ENCODE assay signal across 22 mouse cellular contexts in genomic region chr13:57145782-57146181, GRCm38 (mm10).
DNase-seq lines count a peak whose midpoint lies in the region; ATAC-seq lines count a peak whose summit lies in the region.
"Had no signal": no experiment of that assay in that cellular context is flagged by ENCODE, and none has a peak within 500 bp of the region (broad histone marks: within the 10 kb centered on the region; RNA-seq: fewer than 3 reads in every experiment).

No protein-coding gene starts in this region.

- H3K9me3 ChIP-seq in forebrain, embryonic 16.5 days (ENCODE audit: control insufficient read depth, low read length): no peaks in the 10 kb centered on the region
- no peaks in the 10 kb centered on the region for H3K9me3 ChIP-seq in limb, embryonic 11.5 days (ENCODE audit: control insufficient read depth, low read length)
- H3K9me3 ChIP-seq in neural tube, embryonic 14.5 days (ENCODE audit: control insufficient read depth, low read length): no peaks in the 10 kb centered on the region
- no peaks in the 10 kb centered on the region for H3K9me3 ChIP-seq in kidney, embryonic 16.5 days (ENCODE audit: low read length)
- H3K9me3 ChIP-seq: liver, embryonic 12.5 days; lung, embryonic 15.5 days; stomach, embryonic 15.5 days had no signal

- DNase-seq in heart, adult 11 months: peak; percentile 15
- DNase-seq in heart, postnatal 14 days: no peak
- DNase-seq in limb, embryonic 11.5 days (ENCODE audit: low spot score): peak; percentile 41
- DNase-seq in adrenal gland, adult 8-10 months: no peak
- DNase-seq in left cerebral cortex, adult 9 months (ENCODE audit: low spot score in 2 of 2): no peak
- DNase-seq: cerebellum, adult 11 months; cerebellum, postnatal 36 days; gastrocnemius, postnatal 25 days; heart, postnatal 36 days; kidney, postnatal 14 days; layer of hippocampus, adult 9-11 months; thymus, postnatal 14 days had no signal

- no peak overlapping the region for H3K9ac ChIP-seq in forebrain, embryonic 16.5 days (replicated peaks; ENCODE audit: low read depth, low read length)
- no peak overlapping the region for H3K9ac ChIP-seq in limb, embryonic 11.5 days (ENCODE audit: low read length)
- H3K9ac ChIP-seq in neural tube, embryonic 14.5 days (replicated peaks; ENCODE audit: low read depth, low read length): no peak overlapping the region
- H3K9ac ChIP-seq in kidney, embryonic 16.5 days (replicated peaks; ENCODE audit: low read length): no peak overlapping the region
- H3K9ac ChIP-seq: liver, embryonic 12.5 days; lung, embryonic 15.5 days; stomach, embryonic 15.5 days had no signal

- H3K36me3 ChIP-seq in forebrain, embryonic 16.5 days (ENCODE audit: control insufficient read depth, insufficient read depth): no peaks in the 10 kb centered on the region
- H3K36me3 ChIP-seq in limb, embryonic 11.5 days (ENCODE audit: control insufficient read depth, insufficient read depth, low read length): no peaks in the 10 kb centered on the region
- no peaks in the 10 kb centered on the region for H3K36me3 ChIP-seq in neural tube, embryonic 14.5 days (ENCODE audit: control insufficient read depth, insufficient read depth, low read length)
- no peaks in the 10 kb centered on the region for H3K36me3 ChIP-seq in kidney, embryonic 16.5 days (ENCODE audit: insufficient read depth, low read length)
- H3K36me3 ChIP-seq: liver, embryonic 12.5 days; lung, embryonic 15.5 days; stomach, embryonic 15.5 days had no signal

- ATAC-seq in forebrain, embryonic 16.5 days: peak; percentile 65; the same call in 1 of the 2 replicates
- ATAC-seq in limb, embryonic 11.5 days (ENCODE audit: insufficient number of reproducible peaks, low FRiP score, low TSS enrichment, low read depth): no peak
- ATAC-seq in neural tube, embryonic 14.5 days (ENCODE audit: low read depth): no peak
- no peak for ATAC-seq in kidney, embryonic 16.5 days (ENCODE audit: low FRiP score, low TSS enrichment)
- ATAC-seq: activated CD4-positive, CD25-positive, alpha-beta regulatory T cell, adult 4 months; intestine, embryonic 16.5 days; liver, embryonic 12.5 days had no signal

- WGBS in forebrain, embryonic 16.5 days: 19% methylated on average over 2 of the region's 2 CpGs
- 25% methylated on average over 2 of the region's 2 CpGs for WGBS in limb, embryonic 11.5 days
- 34% methylated on average over 2 of the region's 2 CpGs for WGBS in neural tube, embryonic 14.5 days
- WGBS in kidney, embryonic 16.5 days: 44% methylated on average over 2 of the region's 2 CpGs

- no peaks in the 10 kb centered on the region for H3K27me3 ChIP-seq in forebrain, embryonic 16.5 days (replicated peaks; ENCODE audit: control insufficient read depth, insufficient read depth, low read length)
- H3K27me3 ChIP-seq in limb, embryonic 11.5 days (ENCODE audit: control insufficient read depth, insufficient read depth, low read length): no peaks in the 10 kb centered on the region
- no peaks in the 10 kb centered on the region for H3K27me3 ChIP-seq in neural tube, embryonic 14.5 days (ENCODE audit: control insufficient read depth, insufficient read depth, low read length)
- no peaks in the 10 kb centered on the region for H3K27me3 ChIP-seq in kidney, embryonic 16.5 days (ENCODE audit: insufficient read depth, low read length)
- H3K27me3 ChIP-seq: liver, embryonic 12.5 days; lung, embryonic 15.5 days; megakaryocyte, embryonic 14.5 days; stomach, embryonic 15.5 days had no signal

- H3K4me2 ChIP-seq in forebrain, embryonic 16.5 days (ENCODE audit: low read length): no peak overlapping the region
- H3K4me2 ChIP-seq in limb, embryonic 11.5 days (ENCODE audit: low read depth, severe bottlenecking): no peak overlapping the region
- H3K4me2 ChIP-seq in neural tube, embryonic 14.5 days (ENCODE audit: low read depth, low read length): no peak overlapping the region
- H3K4me2 ChIP-seq in kidney, embryonic 16.5 days (replicated peaks; ENCODE audit: low read depth, low read length): no peak overlapping the region
- H3K4me2 ChIP-seq: heart, embryonic 11.5 days; liver, embryonic 12.5 days; lung, embryonic 15.5 days; stomach, embryonic 15.5 days had no signal

- no peak overlapping the region for H3K4me3 ChIP-seq in forebrain, embryonic 16.5 days (replicated peaks; ENCODE audit: low read length)
- no peak overlapping the region for H3K4me3 ChIP-seq in limb, embryonic 11.5 days (ENCODE audit: low read depth, low read length)
- H3K4me3 ChIP-seq in neural tube, embryonic 14.5 days (ENCODE audit: low read depth, low read length): no peak overlapping the region
- H3K4me3 ChIP-seq in kidney, embryonic 16.5 days (ENCODE audit: low read length): no peak overlapping the region
- H3K4me3 ChIP-seq: liver, embryonic 12.5 days; lung, embryonic 15.5 days; megakaryocyte, embryonic 14.5 days; stomach, embryonic 15.5 days had no signal

- no peak overlapping the region for H3K27ac ChIP-seq in forebrain, embryonic 16.5 days (ENCODE audit: low read length)
- peak overlapping the region; percentile 24 for H3K27ac ChIP-seq in limb, embryonic 11.5 days (replicated peaks; ENCODE audit: low read depth, low read length)
- H3K27ac ChIP-seq in neural tube, embryonic 14.5 days (ENCODE audit: low read depth, low read length): 0 out of 2 replicates have a peak overlapping the region, but pooled peaks have one; percentile 16
- no peak overlapping the region for H3K27ac ChIP-seq in kidney, embryonic 16.5 days (ENCODE audit: low read length)
- H3K27ac ChIP-seq: liver, embryonic 12.5 days; lung, embryonic 15.5 days; stomach, embryonic 15.5 days had no signal

- intact Hi-C loops in heart, postnatal 14 days (cut with DNase I): no loop called here

- H3K4me1 ChIP-seq in forebrain, embryonic 16.5 days (replicated peaks; ENCODE audit: control insufficient read depth, insufficient read depth, low read length): peaks cover 24% of the 10 kb centered on the region
- H3K4me1 ChIP-seq in limb, embryonic 11.5 days (ENCODE audit: control insufficient read depth, insufficient read depth, low read length): peaks cover 5% of the 10 kb centered on the region; the same call in 1 of the 2 replicates
- no peaks in the 10 kb centered on the region for H3K4me1 ChIP-seq in neural tube, embryonic 14.5 days (ENCODE audit: control insufficient read depth, insufficient read depth, low read length)
- H3K4me1 ChIP-seq in kidney, embryonic 16.5 days (ENCODE audit: insufficient read depth, low read length): no peaks in the 10 kb centered on the region
- H3K4me1 ChIP-seq: liver, embryonic 12.5 days; megakaryocyte, embryonic 14.5 days had no signal

Comparison
In these comparisons a context has a peak if more than half of its experiments do, and no peak if none do; other contexts are left out.
1. DNase-seq: peak in heart, adult 11 months (single experiment) and limb, embryonic 11.5 days (single experiment); none in heart, postnatal 14 days (0 of 2), adrenal gland, adult 8-10 months (single experiment) and left cerebral cortex, adult 9 months (0 of 2).
2. H3K27ac ChIP-seq: peak in limb, embryonic 11.5 days (single experiment) and neural tube, embryonic 14.5 days (single experiment); none in forebrain, embryonic 16.5 days (single experiment) and kidney, embryonic 16.5 days (single experiment).